Mouse (Mus musculus) adrenal gland, adult 18-20 months (tissue): ENCODE results near the gene Msl1. TPM values are rescaled to one million over a fixed set of nuclear protein-coding genes. Genes with fewer than 3 reads are reported as not detected.

Experiments
- DNase-seq, 2 experiments: peaks; one replicate each; pipeline ENCODE4 v3.0.0; 2021 to 2022; ENCODE audit warnings: low spot score in 2 of 2
- long read RNA-seq, 2 experiments: library from polyadenylated mRNA; stranded (forward); transcript quantifications; one replicate each; pipeline ENCODE4 v2.0.0; 2021
- total RNA-seq, 2 experiments: library from RNA; stranded (reverse); gene quantifications; 1 replicate in 1 of 2; 2 replicates in 1 of 2; pipeline ENCODE4 v1.2.3; 2021

Gene Msl1
- 10 to 100 TPM; 82.3 to 97.4 TPM for total RNA-seq
- long read RNA-seq, experiment 1, full-length matches to known transcripts, result 38 of 38 reads
- long read RNA-seq, experiment 1, partial matches to known transcripts, result 0 of 38 reads
- long read RNA-seq, experiment 1, other reads (novel, unspliced or antisense), result 0 of 38 reads
- long read RNA-seq, experiment 2, full-length matches to known transcripts, result 48 of 59 reads
- long read RNA-seq, experiment 2, partial matches to known transcripts, result 5 of 59 reads
- long read RNA-seq, experiment 2, other reads (novel, unspliced or antisense), result 6 of 59 reads

GRCm38 (mm10) chr11:98795015-98795713 lies at the start of gene Msl1:
Gene Msl1, plus strand, starts transcription at chr11:98795516.
- peak; percentile 89 for DNase-seq

DNA sequence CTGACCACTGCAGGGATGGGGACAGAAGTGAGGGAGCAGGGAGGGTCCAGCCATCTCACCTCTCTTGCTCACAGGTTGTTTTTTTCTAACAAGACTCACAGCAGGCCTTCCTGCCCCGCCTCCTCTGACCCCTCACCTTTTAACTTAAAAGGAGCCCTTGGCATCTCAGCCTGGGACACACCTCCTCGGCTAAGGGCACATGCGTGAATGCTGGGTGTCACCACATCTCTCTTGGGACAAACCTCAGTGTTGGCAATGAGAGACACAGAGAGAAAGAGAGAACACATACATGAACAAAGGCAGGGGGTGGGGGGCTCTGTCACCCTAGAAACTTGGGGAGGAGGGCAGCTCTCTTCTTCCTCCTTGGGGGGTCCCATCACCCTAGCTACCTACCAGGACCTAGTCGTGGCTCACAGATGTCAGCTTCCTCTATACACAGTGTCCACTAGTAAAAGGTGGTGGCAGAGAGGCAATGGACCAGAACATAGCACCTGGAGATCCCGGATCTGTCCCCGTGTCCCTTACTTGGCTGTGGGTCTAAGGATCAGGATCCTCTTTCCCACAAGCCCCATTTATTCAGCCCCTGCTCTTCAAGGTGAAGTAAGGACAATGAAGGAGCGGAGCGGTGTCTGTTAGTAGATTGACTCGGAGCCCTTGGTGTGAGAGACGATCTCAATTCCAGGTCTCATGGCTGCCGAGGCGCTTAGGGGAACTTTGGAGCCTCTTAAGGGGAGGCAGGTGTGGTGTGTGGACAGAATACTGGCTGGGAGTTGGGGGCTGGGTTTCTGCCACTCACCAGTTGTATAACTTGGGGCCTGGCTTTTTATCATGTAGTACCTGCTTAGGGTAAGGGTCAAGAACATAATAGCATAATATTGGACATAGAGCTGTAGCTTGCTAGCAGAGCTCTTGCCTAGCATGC lies 49.1 kb upstream of the Msl1 start:
- no peak for DNase-seq

GRCm38 (mm10) chr11:98746855-98747693 lies 48.2 kb upstream of the Msl1 start:
- DNase-seq, result peak; percentile 71 to 75

- peak in 1 of 2 experiments; percentile 26 for DNase-seq
Observed at GRCm38 (mm10) chr11:98747804-98748505, 47.4 kb upstream of the Msl1 start.

DNA sequence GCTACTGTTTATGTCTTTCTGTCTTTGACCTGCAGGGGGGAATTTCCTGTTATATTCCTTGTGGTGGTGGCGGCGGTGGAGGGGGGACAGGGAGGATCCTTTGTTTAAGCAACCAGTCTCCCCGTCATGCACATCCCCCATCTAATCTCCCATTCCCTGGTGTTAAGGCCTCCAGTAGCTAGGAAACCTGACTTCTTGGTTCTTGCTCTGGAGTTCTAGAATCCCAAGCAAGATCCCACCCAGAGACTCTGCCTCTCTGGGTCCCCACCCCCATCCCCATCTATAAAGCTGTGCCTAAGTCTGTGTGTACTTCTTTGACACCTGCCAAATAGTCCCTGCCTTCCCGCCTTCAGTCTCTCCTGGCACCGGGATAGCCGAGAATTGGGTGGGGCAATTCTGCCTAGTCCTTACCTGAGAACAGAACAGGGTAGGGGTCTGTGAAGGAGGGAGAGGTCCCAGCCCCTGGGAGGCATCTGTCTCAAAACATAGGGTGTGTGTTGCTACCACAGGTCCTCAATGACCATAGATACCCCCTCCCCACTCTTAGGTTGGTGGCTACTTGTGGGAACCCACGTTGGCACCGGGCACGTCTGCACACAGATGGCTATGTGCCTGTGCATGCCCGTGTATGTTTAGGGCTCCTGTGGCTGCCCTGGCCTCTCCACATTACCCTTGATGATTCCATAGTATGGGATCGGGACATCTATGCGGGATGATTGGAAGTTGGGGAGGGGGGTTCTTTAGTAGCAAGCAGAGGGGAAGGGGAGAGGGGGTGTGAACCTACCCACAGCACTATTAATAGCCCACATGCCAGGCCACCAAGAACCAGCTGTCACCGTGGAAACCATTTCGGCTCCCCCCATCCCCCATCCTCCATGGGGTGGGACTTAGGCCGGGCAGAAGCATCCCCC lies 46.6 kb upstream of the Msl1 start:
- DNase-seq, result no peak

GRCm38 (mm10) chr11:98749716-98750115 lies 45.6 kb upstream of the Msl1 start:
- DNase-seq, result peak in 1 of 2 experiments; percentile 25

- peak; percentile 70 to 71 for DNase-seq
Observed at GRCm38 (mm10) chr11:98750351-98751201, 44.7 kb upstream of the Msl1 start.

DNA sequence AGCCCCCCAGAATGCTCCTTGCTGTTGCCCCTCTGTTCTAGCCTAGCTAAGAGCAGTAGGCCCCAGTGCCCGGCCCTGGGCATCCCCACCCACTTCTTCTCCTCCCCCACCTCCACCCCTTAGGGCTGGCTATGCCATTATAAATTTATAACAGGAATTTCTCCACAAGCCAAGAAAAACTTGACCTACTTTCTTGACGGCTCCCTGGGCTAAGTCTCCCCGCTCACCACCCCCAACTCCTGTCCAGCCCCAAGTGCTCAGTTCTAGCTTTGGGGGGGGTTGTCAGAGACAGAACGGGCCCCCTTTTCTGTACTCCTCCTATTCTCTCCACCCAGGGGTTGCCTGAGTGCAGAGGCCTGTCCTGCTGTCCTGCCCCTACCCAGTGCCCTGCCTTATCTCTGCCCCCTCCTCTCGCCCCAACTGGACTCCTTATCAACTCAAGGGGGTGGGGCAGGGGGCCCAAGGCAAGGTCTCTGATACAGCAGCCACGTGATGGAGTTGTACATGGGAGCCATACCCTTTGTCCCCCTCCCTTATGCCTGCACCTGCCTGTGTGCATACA lies 44.0 kb upstream of the Msl1 start:
- DNase-seq, result peak; percentile 25 to 32

- no peak for DNase-seq
Observed at GRCm38 (mm10) chr11:98752562-98753140, 42.7 kb upstream of the Msl1 start.

DNA sequence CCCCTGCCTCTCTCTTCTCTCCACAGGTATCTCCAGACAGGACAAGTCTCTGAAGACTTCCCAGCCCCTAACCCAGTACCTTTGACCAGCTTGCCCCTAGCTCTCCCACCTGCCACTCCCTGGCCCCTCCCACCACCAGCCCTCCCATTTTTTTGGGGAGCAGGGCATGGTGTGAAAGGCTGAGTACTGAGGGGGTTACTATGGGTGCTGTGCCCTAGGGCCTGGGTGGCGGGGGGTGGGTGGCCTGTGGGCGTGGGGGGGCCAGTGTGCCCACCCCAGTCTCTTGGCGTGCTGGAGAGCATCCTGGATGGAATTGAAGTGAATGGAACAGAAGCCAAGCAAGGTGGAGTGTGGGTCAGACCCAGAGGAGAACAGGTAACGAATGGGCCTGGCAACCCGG lies 42.1 kb upstream of the Msl1 start:
- DNase-seq, result peak in 1 of 2 experiments; percentile 16

GRCm38 (mm10) chr11:98754151-98754620 lies 41.1 kb upstream of the Msl1 start:
- DNase-seq, result no peak

- peak; percentile 62 to 73 for DNase-seq
Observed at GRCm38 (mm10) chr11:98754621-98755181, 40.6 kb upstream of the Msl1 start.

GRCm38 (mm10) chr11:98755726-98756380 lies 39.5 kb upstream of the Msl1 start:
- DNase-seq, result no peak

DNA sequence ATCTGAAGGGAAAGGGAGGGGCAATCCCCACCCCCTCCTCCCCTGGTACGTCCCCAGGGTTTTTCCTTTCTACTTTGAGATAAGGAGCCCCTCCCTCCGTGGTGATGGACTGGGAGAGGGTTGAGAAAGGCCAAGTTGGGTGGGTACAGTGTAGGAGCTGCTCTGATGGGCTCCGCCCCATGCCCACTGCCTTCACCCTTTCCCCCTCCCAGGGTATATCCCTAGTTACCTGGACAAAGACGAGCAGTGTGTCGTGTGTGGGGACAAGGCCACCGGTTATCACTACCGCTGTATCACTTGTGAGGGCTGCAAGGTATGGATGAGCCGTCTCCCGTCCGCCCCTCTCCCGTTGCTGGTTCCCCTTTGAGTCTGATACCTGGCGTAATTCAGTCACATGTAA lies 38.6 kb upstream of the Msl1 start:
- peak in 1 of 2 experiments; percentile 1 for DNase-seq

- DNase-seq, result no peak
Observed at GRCm38 (mm10) chr11:98761939-98762338, 33.4 kb upstream of the Msl1 start.
